Mouse (Mus musculus): Measurements from ENCODE around the gene Ino80d. TPM values are rescaled to one million over a fixed set of nuclear protein-coding genes. Genes with fewer than 3 reads are reported as not detected.
"Not testable (repeated sequence)": the region's sequence is repeated elsewhere in the genome, so short reads cannot be mapped to it uniquely, and the experiment has no call there.

Ino80d gene
- 10 to 100 TPM; 26.8 to 27.9 TPM for total RNA-seq (2021)
- long read RNA-seq, partial matches to known transcripts, result 0 of 38 reads
- long read RNA-seq, other reads (novel, unspliced or antisense), result 38 of 38 reads

- DNase-seq (ENCODE audit: low spot score in 2 of 2), result peak; percentile 78 to 82
These were observed at the start of gene Ino80d for GRCm38 (mm10) chr1:63114136-63114781. TSS of gene Ino80d (minus strand) at chr1:63114667.

GRCm38 (mm10) chr1:63140231-63140630 lies 25.8 kb upstream of the Ino80d start:
- DNase-seq (ENCODE audit: low spot score in 2 of 2), result no peak

GRCm38 (mm10) chr1:63138586-63138985 lies 24.1 kb upstream of the Ino80d start:
- DNase-seq (ENCODE audit: low spot score in 2 of 2), result not testable (repeated sequence)

- DNase-seq (ENCODE audit: low spot score in 2 of 2), result no peak
These were observed 23.5 kb upstream of the Ino80d start for GRCm38 (mm10) chr1:63137971-63138370.

GRCm38 (mm10) chr1:63134530-63134929 lies 20.1 kb upstream of the Ino80d start:
- no peak for DNase-seq (ENCODE audit: low spot score in 2 of 2)

GRCm38 (mm10) chr1:63131766-63132165 lies 17.3 kb upstream of the Ino80d start:
- DNase-seq (ENCODE audit: low spot score in 2 of 2), result no peak

- no peak for DNase-seq (ENCODE audit: low spot score in 2 of 2)
These were observed 16.4 kb upstream of the Ino80d start for GRCm38 (mm10) chr1:63130883-63131282.

GRCm38 (mm10) chr1:63129857-63130690 lies 15.6 kb upstream of the Ino80d start:
- no peak for DNase-seq (ENCODE audit: low spot score in 2 of 2)

GRCm38 (mm10) chr1:63129273-63129672 lies 14.8 kb upstream of the Ino80d start:
- DNase-seq (ENCODE audit: low spot score in 2 of 2), result no peak

- DNase-seq (ENCODE audit: low spot score in 2 of 2), result no peak
These were observed 11.7 kb upstream of the Ino80d start for GRCm38 (mm10) chr1:63126206-63126605.

GRCm38 (mm10) chr1:63123823-63124450 lies 9.5 kb upstream of the Ino80d start:
- DNase-seq (ENCODE audit: low spot score in 2 of 2), result no peak

GRCm38 (mm10) chr1:63122005-63122404 lies 7.5 kb upstream of the Ino80d start:
- no peak for DNase-seq (ENCODE audit: low spot score in 2 of 2)

- no peak for DNase-seq (ENCODE audit: low spot score in 2 of 2)
These were observed 5.9 kb upstream of the Ino80d start for GRCm38 (mm10) chr1:63120382-63120781.

GRCm38 (mm10) chr1:63119675-63120074 lies 5.2 kb upstream of the Ino80d start:
- DNase-seq (ENCODE audit: low spot score in 2 of 2), result no peak

GRCm38 (mm10) chr1:63115540-63115939 lies 1.1 kb upstream of the Ino80d start:
- DNase-seq (ENCODE audit: low spot score in 2 of 2), result no peak

GRCm38 (mm10) chr1:63115096-63115495 lies 629 bp upstream of the Ino80d start:
- DNase-seq (ENCODE audit: low spot score in 2 of 2), result no peak

GRCm38 (mm10) chr1:63113274-63114135 lies 962 bp downstream of the Ino80d start:
- DNase-seq (ENCODE audit: low spot score in 2 of 2), result peak; percentile 59 to 71

- DNase-seq (ENCODE audit: low spot score in 2 of 2), result peak; percentile 17 to 34
These were observed 1.6 kb downstream of the Ino80d start for GRCm38 (mm10) chr1:63112865-63113261.

GRCm38 (mm10) chr1:63112151-63112864 lies 2.2 kb downstream of the Ino80d start:
- no peak for DNase-seq (ENCODE audit: low spot score in 2 of 2)
